Mouse (Mus musculus) ES-E14 (cell line): ENCODE data around the gene Arhgap30. TPM values are rescaled to one million over a fixed set of nuclear protein-coding genes. Genes with fewer than 3 reads are reported as not detected.

Experiments
- DNase-seq: peaks from one replicate; pipeline ENCODE4 v3.0.0-alpha.2; 2013; ENCODE audit warnings: low read depth, low spot score
- H3K27ac ChIP-seq: 2 replicates; pipeline ENCODE4 v1.5.1; 2012; ENCODE audit warnings: low read depth, mild to moderate bottlenecking, low read length, moderate library complexity, mixed read lengths; ENCODE audit not compliant: poor library complexity, insufficient read depth, severe bottlenecking
- H3K36me3 ChIP-seq: 2 replicates; pipeline ENCODE4 v1.6.1; 2012; ENCODE audit warnings: mild to moderate bottlenecking, low read length, moderate library complexity, mixed read lengths; ENCODE audit not compliant: control insufficient read depth, poor library complexity, insufficient read depth, severe bottlenecking
- H3K4me1 ChIP-seq, 2 experiments: fragments of 150-350 bp in 1 of 2; sonication (generic) in 1 of 2; 2 replicates each; pipeline ENCODE4 v1.6.1; 2012; ENCODE audit warnings: low read length in 2 of 2, mild to moderate bottlenecking in 1 of 2, mixed read lengths in 1 of 2; ENCODE audit not compliant: control insufficient read depth in 2 of 2, insufficient read depth in 2 of 2, poor library complexity in 1 of 2
- H3K4me3 ChIP-seq, 2 experiments: fragments of 150-350 bp in 1 of 2; sonication (generic) in 1 of 2; 2 replicates each; pipeline ENCODE4 v1.5.1; 2012; ENCODE audit warnings: low read length in 2 of 2, low read depth in 1 of 2, mild to moderate bottlenecking in 1 of 2, mixed read lengths in 1 of 2; ENCODE audit not compliant: insufficient read depth in 1 of 2, poor library complexity in 1 of 2, severe bottlenecking in 1 of 2
- H3K9ac ChIP-seq: 2 replicates; pipeline ENCODE4 v1.6.1; 2012; ENCODE audit warnings: low read depth, mild to moderate bottlenecking, low read length, mixed read lengths; ENCODE audit not compliant: poor library complexity, insufficient read depth, severe bottlenecking
- H3K9me3 ChIP-seq: fragments of 150-350 bp; sonication (generic); 2 replicates; pipeline ENCODE4 v1.6.1; 2012; ENCODE audit warnings: low read depth, mild to moderate bottlenecking, low read length; ENCODE audit not compliant: control insufficient read depth, insufficient read depth
- CHD2 ChIP-seq: IDR thresholded peaks from 2 replicates; pipeline ENCODE4 v1.6.1; 2014; ENCODE audit warnings: mild to moderate bottlenecking, low read depth, low read length, inconsistent platforms
- HCFC1 ChIP-seq: IDR thresholded peaks from 2 replicates; pipeline ENCODE4 v1.6.1; 2012; ENCODE audit warnings: low read length, inconsistent platforms, borderline replicate concordance; ENCODE audit not compliant: insufficient read depth
- MAFK ChIP-seq: IDR thresholded peaks from 2 replicates; pipeline ENCODE4 v1.6.1; 2014; ENCODE audit warnings: mild to moderate bottlenecking, low read depth, low read length, inconsistent platforms; ENCODE audit not compliant: insufficient read depth
- ZC3H11A ChIP-seq: IDR thresholded peaks from 2 replicates; pipeline ENCODE4 v1.6.1; 2012; ENCODE audit warnings: low read depth, mild to moderate bottlenecking, inconsistent platforms, low read length, borderline replicate concordance
- ZNF384 ChIP-seq: IDR thresholded peaks from 2 replicates; pipeline ENCODE4 v1.6.1; 2012; ENCODE audit warnings: low read depth, low read length, inconsistent platforms
- in situ Hi-C, 2 experiments: fragments of 600-800 bp; cut with MboI; formaldehyde crosslinking; loops; one replicate each; pipeline ENCODE4 v1.15.1; 2025; ENCODE audit warnings: low sequenced_read_pairs in 2 of 2, inconsistent platforms in 1 of 2; ENCODE audit not compliant: unreplicated experiment in 2 of 2
- total RNA-seq: library from RNA; depleted of rRNA; stranded (reverse); fragments of 300-350 nt; gene quantifications from 2 replicates; pipeline ENCODE4 v1.2.3, GENCODE M21; 2012

Arhgap30 gene
- total RNA-seq, 1 experiment: 8.0 TPM

DNA sequence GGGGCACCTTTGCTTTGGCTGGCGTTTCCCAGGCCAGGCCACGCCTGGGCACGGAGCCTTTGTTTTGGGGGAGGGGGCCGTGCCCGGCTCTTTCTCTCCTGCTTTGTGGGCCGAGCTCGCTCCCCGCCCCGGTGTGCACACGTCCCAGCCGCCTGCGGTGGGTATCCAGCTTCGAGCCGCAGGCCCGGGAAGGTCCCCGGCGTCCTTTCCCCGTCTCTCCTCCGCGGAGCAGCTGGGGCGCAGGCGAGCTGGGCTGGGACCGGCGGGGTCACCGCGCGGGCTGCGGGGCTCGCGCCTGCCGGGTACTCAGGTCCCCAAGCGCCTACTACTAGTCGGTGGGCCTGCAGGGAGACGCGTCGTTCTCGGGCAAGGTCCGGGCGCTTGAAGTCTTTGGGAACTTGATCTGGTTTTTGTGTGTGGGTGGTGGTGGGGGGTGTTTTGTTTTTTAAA lies 22.8 kb downstream of the Arhgap30 start:
- in situ Hi-C loops: no loop called here
- Histone ChIP-seq H3K9ac (peak overlapping the region; percentile 92), H3K9me3 (no peaks in the 10 kb centered on the region), H3K4me1 (peaks cover 5 to 17% of the 10 kb centered on the region in 2 experiments; a peak in 3 of 4 replicates), H3K36me3 (peaks cover 13% of the 10 kb centered on the region), H3K4me3 (peak overlapping the region; percentile 88 to 92), H3K27ac (peak overlapping the region; percentile 76)
- DNase-seq: no peak
- no peak for TF ChIP-seq MAFK
- no peak for TF ChIP-seq ZNF384
- TF ChIP-seq HCFC1: no peak
- TF ChIP-seq ZC3H11A: no peak
- no peak for TF ChIP-seq CHD2

DNA sequence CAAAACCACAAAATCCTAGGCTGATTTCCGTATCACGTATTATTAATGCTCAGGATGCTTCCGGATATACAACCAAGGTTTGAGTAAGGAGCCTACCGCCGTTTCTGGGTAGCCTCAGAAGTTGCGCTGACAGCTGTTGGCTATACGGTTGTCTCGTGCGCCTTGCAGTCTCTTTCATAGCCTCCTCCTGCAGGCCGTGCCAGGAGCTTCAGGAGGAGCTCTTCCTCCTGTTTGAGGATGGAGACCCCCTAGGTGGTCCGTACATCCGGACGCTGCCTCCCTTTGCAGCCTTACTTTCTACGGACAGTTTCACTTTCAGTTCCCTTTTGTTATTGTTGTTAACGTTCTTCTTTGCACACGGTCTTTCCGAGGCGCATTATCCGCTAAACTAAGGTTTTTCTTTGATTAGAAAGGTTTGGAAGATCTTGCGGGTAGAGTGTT lies 23.3 kb downstream of the Arhgap30 start:
- TF ChIP-seq ZNF384 (no peak), MAFK (no peak), CHD2 (no peak), ZC3H11A (no peak), HCFC1 (no peak)
- H3K4me3 ChIP-seq: peak overlapping the region; percentile 88 to 92
- peak overlapping the region; percentile 76; the same call in 1 of the 2 replicates for H3K27ac ChIP-seq
- H3K9ac ChIP-seq: peak overlapping the region; percentile 92
- no peak for DNase-seq
- H3K36me3 ChIP-seq: peaks cover 16% of the 10 kb centered on the region
- in situ Hi-C loops: no loop called here
- H3K9me3 ChIP-seq: no peaks in the 10 kb centered on the region
- H3K4me1 ChIP-seq: peaks cover 5 to 19% of the 10 kb centered on the region in 2 experiments; a peak in 3 of 4 replicates

DNA sequence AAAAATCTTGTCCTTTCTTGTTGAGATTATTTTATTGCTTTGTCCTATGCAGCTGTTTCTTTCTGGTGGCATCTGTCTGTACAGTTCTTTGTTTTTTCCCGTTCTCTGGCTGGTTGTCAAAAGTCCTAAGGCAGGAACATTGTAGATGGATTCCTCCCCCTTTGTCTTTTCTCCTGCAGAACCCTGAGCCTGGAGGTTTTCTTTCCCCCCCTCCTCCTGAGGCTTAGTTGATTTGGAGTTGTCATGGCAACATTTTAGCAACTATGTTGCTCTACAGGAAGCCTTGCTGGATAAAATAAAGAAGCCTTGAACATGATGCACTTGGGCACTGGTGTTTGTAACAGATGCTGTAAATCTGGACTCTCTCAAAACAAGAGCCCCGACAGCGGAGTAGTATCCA lies 23.7 kb downstream of the Arhgap30 start:
- DNase-seq: no peak
- Histone ChIP-seq H3K4me3 (peak overlapping the region; percentile 88 to 92), H3K9me3 (no peaks in the 10 kb centered on the region), H3K36me3 (peaks cover 20% of the 10 kb centered on the region), H3K4me1 (peaks cover 5 to 21% of the 10 kb centered on the region in 2 experiments; a peak in 3 of 4 replicates), H3K9ac (peak overlapping the region; percentile 61; the same call in 1 of the 2 replicates), H3K27ac (peak overlapping the region; percentile 34; the same call in 1 of the 2 replicates)
- no peak for TF ChIP-seq HCFC1
- no peak for TF ChIP-seq CHD2
- no peak for TF ChIP-seq MAFK
- no peak for TF ChIP-seq ZC3H11A
- TF ChIP-seq ZNF384: no peak
- in situ Hi-C loops: no loop called here

DNA sequence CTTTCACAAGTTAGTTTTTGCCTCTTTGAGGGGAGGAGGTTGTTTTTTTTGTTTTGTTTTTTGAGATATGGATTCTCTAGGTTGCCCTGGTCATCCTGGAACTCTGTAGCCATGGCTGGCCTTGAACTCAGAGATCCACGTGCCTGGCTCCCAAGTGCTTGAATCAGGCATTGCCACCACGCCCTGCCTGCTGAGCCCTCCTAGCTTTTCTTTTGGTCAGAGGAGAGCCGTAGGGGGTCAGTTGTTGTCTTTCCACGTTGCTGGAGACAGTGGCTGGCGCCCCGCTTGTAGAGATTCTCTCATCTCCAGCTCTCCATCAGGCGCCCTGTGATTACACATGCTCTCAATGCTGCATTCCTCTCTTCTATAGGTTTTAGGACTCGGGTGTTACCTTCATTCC lies 24.9 kb downstream of the Arhgap30 start:
- in situ Hi-C loops: no loop called here
- H3K4me3 ChIP-seq: peak overlapping the region; percentile 88 to 92; a peak in 3 of 4 replicates
- peak overlapping the region; percentile 61; the same call in 1 of the 2 replicates for H3K9ac ChIP-seq
- peaks cover 29% of the 10 kb centered on the region for H3K36me3 ChIP-seq
- H3K4me1 ChIP-seq: peaks cover 5 to 23% of the 10 kb centered on the region in 2 experiments; a peak in 3 of 4 replicates
- DNase-seq: no peak
- TF ChIP-seq ZNF384 (no peak), HCFC1 (no peak), ZC3H11A (no peak), CHD2 (no peak), MAFK (no peak)
- peak overlapping the region; percentile 51; the same call in 1 of the 2 replicates for H3K27ac ChIP-seq
- no peaks in the 10 kb centered on the region for H3K9me3 ChIP-seq

DNA sequence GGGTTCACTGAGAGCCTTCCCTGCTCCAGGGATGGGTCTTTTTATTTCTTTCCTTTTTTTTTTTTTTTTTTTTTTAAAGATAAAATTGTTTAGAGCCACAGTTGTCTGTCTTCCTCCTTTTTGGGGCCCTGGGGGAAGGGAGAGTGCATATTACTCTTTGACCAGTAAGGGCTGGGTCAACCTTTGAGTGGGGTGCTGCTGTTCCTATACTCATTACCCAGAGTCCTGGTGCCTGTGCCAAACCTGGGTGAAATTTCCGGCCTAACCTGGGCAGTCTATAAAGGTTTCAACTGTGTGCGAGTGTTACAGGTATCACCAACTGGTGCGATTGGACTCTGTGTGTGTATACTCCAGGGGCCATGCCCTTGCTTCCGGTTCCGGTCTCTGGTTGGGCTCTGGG lies 29.9 kb downstream of the Arhgap30 start, which contains the start of gene Tstd1:
Gene Tstd1, plus strand, starts transcription at position 213 of the 400 bp plus-strand sequence.
- H3K9me3 ChIP-seq: no peaks in the 10 kb centered on the region
- peak within 1 kb of the TSS; percentile 11; the same call in 1 of the 2 replicates for H3K9ac ChIP-seq
- in situ Hi-C loops: no loop called here
- peaks cover 29% of the 10 kb centered on the region for H3K36me3 ChIP-seq
- DNase-seq: no peak
- TF ChIP-seq HCFC1 (no peak), MAFK (no peak), CHD2 (no peak), ZNF384 (no peak), ZC3H11A (no peak)
- peaks cover 11 to 29% of the 10 kb centered on the region in 2 experiments for H3K4me1 ChIP-seq
- peak within 1 kb of the TSS; percentile 48 for H3K27ac ChIP-seq
- H3K4me3 ChIP-seq: no peak within 1 kb of the TSS; a peak in 1 of 4 replicates
